Mouse (Mus musculus) CH12.LX (cell line): Measurements from ENCODE around the gene Kpna6. TPM values are rescaled to one million over a fixed set of nuclear protein-coding genes. Genes with fewer than 3 reads are reported as not detected.

ENCODE experiments used
- DNase-seq: peaks from one replicate; pipeline ENCODE4 v3.0.0-alpha.2; 2013; ENCODE audit errors: extremely low read depth
- H3K27ac ChIP-seq: 2 replicates; pipeline ENCODE4 v1.5.1; 2012; ENCODE audit warnings: low read depth, mild to moderate bottlenecking, control low read depth, moderate library complexity; ENCODE audit not compliant: insufficient read depth
- H3K27me3 ChIP-seq: replicated peaks from 2 replicates; pipeline ENCODE3; 2012; ENCODE audit warnings: inconsistent platforms
- H3K36me3 ChIP-seq, 2 experiments: replicated peaks in 1 of 2; 2 replicates each; pipeline versions ENCODE3 to v1.6.1; 2012; ENCODE audit warnings: inconsistent platforms in 1 of 2, low read length in 1 of 2, mild to moderate bottlenecking in 1 of 2, mixed read lengths in 1 of 2, moderate library complexity in 1 of 2; ENCODE audit not compliant: control insufficient read depth in 1 of 2, insufficient read depth in 1 of 2
- H3K4me1 ChIP-seq, 2 experiments: 2 replicates each; pipeline ENCODE4 v1.6.1; 2012; ENCODE audit warnings: inconsistent platforms in 1 of 2, moderate library complexity in 1 of 2; ENCODE audit not compliant: insufficient read depth in 2 of 2, control insufficient read depth in 1 of 2
- H3K4me2 ChIP-seq: 2 replicates; pipeline ENCODE4 v1.6.1; 2012; ENCODE audit warnings: low read depth, mild to moderate bottlenecking, control low read depth; ENCODE audit not compliant: poor library complexity, insufficient read depth, severe bottlenecking
- H3K4me3 ChIP-seq, 3 experiments: fragments of 150-350 bp in 1 of 3; sonication (generic) in 1 of 3; replicated peaks in 1 of 3; 2 replicates each; pipeline versions ENCODE3 to v1.5.1; 2011 to 2012; ENCODE audit warnings: low read depth in 2 of 3, low read length in 2 of 3, mild to moderate bottlenecking in 2 of 3, moderate library complexity in 2 of 3, control low read depth in 1 of 3, improper control_type of control experiment in 1 of 3, inconsistent platforms in 1 of 3, mixed read lengths in 1 of 3; ENCODE audit not compliant: poor library complexity in 1 of 3
- H3K79me2 ChIP-seq: replicated peaks from 2 replicates; pipeline ENCODE4 v1.6.1; 2012; ENCODE audit warnings: mild to moderate bottlenecking, moderate library complexity; ENCODE audit not compliant: control insufficient read depth, poor library complexity, insufficient read depth, severe bottlenecking; ENCODE audit errors: extremely low read depth
- H3K9ac ChIP-seq: 2 replicates; pipeline ENCODE4 v1.6.1; 2012; ENCODE audit warnings: low read depth, mild to moderate bottlenecking, control low read depth, moderate library complexity; ENCODE audit not compliant: insufficient read depth
- H3K9me3 ChIP-seq: replicated peaks from 2 replicates; pipeline ENCODE3; 2012; ENCODE audit warnings: low read length, inconsistent platforms, mixed read lengths
- BHLHE40 ChIP-seq: IDR thresholded peaks from 2 replicates; pipeline ENCODE4 v1.6.1; 2011; ENCODE audit warnings: mild to moderate bottlenecking, low read depth, low read length, improper control_type of control experiment
- E2F4 ChIP-seq: IDR thresholded peaks from 2 replicates; pipeline ENCODE4 v1.6.1; 2011; ENCODE audit warnings: low read depth, low read length, improper control_type of control experiment; ENCODE audit not compliant: insufficient replicate concordance
- ELF1 ChIP-seq: IDR thresholded peaks from 2 replicates; pipeline ENCODE4 v1.6.1; 2014; ENCODE audit warnings: low read depth, mild to moderate bottlenecking, inconsistent platforms, low read length, improper control_type of control experiment
- EP300 ChIP-seq: IDR thresholded peaks from 2 replicates; pipeline ENCODE4 v1.6.1; 2011; ENCODE audit warnings: low read length, improper control_type of control experiment
- ETS1 ChIP-seq: conservative IDR thresholded peaks from 2 replicates; pipeline ENCODE4 v1.6.1; 2012; ENCODE audit warnings: low read depth, mild to moderate bottlenecking, inconsistent platforms, low read length, improper control_type of control experiment, moderate library complexity
- GABPA ChIP-seq: IDR thresholded peaks from 2 replicates; pipeline ENCODE4 v1.6.1; 2012; ENCODE audit warnings: low read depth, low read length, improper control_type of control experiment, inconsistent platforms; ENCODE audit not compliant: insufficient replicate concordance
- HCFC1 ChIP-seq: IDR thresholded peaks from 2 replicates; pipeline ENCODE4 v1.6.1; 2012; ENCODE audit warnings: low read depth, mild to moderate bottlenecking, inconsistent platforms, low read length, improper control_type of control experiment
- IRF4 ChIP-seq: IDR thresholded peaks from 2 replicates; pipeline ENCODE4 v1.6.1; 2014; ENCODE audit warnings: low read depth, mild to moderate bottlenecking, inconsistent platforms, low read length, improper control_type of control experiment
- KAT2A ChIP-seq: IDR thresholded peaks from 2 replicates; pipeline ENCODE4 v1.6.1; 2012; ENCODE audit warnings: low read length, improper control_type of control experiment, inconsistent platforms; ENCODE audit not compliant: insufficient replicate concordance
- MAX ChIP-seq: IDR thresholded peaks from 2 replicates; pipeline ENCODE4 v1.6.1; 2011; ENCODE audit warnings: low read length, improper control_type of control experiment
- MAZ ChIP-seq: IDR thresholded peaks from 2 replicates; pipeline ENCODE4 v1.6.1; 2012; ENCODE audit warnings: low read depth, mild to moderate bottlenecking, inconsistent platforms, low read length, improper control_type of control experiment, moderate library complexity
- MEF2A ChIP-seq: IDR thresholded peaks from 2 replicates; pipeline ENCODE4 v1.6.1; 2014; ENCODE audit warnings: low read depth, mild to moderate bottlenecking, inconsistent platforms, low read length, improper control_type of control experiment, borderline replicate concordance
- MXI1 ChIP-seq: IDR thresholded peaks from 2 replicates; pipeline ENCODE4 v1.6.1; 2011; ENCODE audit warnings: mild to moderate bottlenecking, low read depth, low read length, improper control_type of control experiment
- MYC ChIP-seq: IDR thresholded peaks from 2 replicates; pipeline ENCODE4 v1.6.1; 2011; ENCODE audit warnings: low read depth, mild to moderate bottlenecking, improper control_type of control experiment, low read length
- NRF1 ChIP-seq: IDR thresholded peaks from 2 replicates; pipeline ENCODE4 v1.6.1; 2014; ENCODE audit warnings: low read depth, mild to moderate bottlenecking, inconsistent platforms, low read length, improper control_type of control experiment, moderate library complexity
- POLR2A ChIP-seq: IDR thresholded peaks from 2 replicates; pipeline ENCODE4 v1.6.1; 2011; ENCODE audit warnings: low read depth, mild to moderate bottlenecking, improper control_type of control experiment, low read length
- POLR2AphosphoS2 ChIP-seq: IDR thresholded peaks from 2 replicates; pipeline ENCODE4 v1.6.1; 2011; ENCODE audit warnings: low read depth, low read length, improper control_type of control experiment
- RAD21 ChIP-seq: IDR thresholded peaks from 2 replicates; pipeline ENCODE4 v1.6.1; 2011; ENCODE audit warnings: low read depth, mild to moderate bottlenecking, low read length, improper control_type of control experiment, moderate library complexity
- RCOR1 ChIP-seq: conservative IDR thresholded peaks from 2 replicates; pipeline ENCODE4 v1.6.1; 2012; ENCODE audit warnings: low read depth, mild to moderate bottlenecking, inconsistent platforms, low read length, improper control_type of control experiment
- SIN3A ChIP-seq: IDR thresholded peaks from 2 replicates; pipeline ENCODE4 v1.6.1; 2012; ENCODE audit warnings: low read length, improper control_type of control experiment, inconsistent platforms
- SMC3 ChIP-seq: IDR thresholded peaks from 2 replicates; pipeline ENCODE4 v1.6.1; 2011; ENCODE audit warnings: low read depth, low read length, improper control_type of control experiment
- UBTF ChIP-seq: IDR thresholded peaks from 2 replicates; pipeline ENCODE4 v1.6.1; 2012; ENCODE audit warnings: low read depth, mild to moderate bottlenecking, inconsistent platforms, low read length, improper control_type of control experiment, moderate library complexity
- USF2 ChIP-seq: conservative IDR thresholded peaks from 2 replicates; pipeline ENCODE4 v1.6.1; 2011; ENCODE audit warnings: low read depth, low read length, improper control_type of control experiment
- ZKSCAN1 ChIP-seq: IDR thresholded peaks from 2 replicates; pipeline ENCODE4 v1.6.1; 2012; ENCODE audit warnings: low read depth, inconsistent platforms, low read length, improper control_type of control experiment, borderline replicate concordance
- dilution Hi-C: fragments of 300-500 bp; cut with MboI; formaldehyde crosslinking; loops from 2 replicates; pipeline ENCODE4 v1.14.3; 2020; ENCODE audit warnings: low sequenced_read_pairs; ENCODE audit not compliant: extremely low pct_unique_long_range_greater_than_20kb, extremely low pct_ligation_motif_present
- in situ Hi-C: fragments of 300-500 bp; cut with MboI; formaldehyde crosslinking; loops from 3 replicates; pipeline ENCODE4 v1.14.3; 2019; ENCODE audit warnings: low sequenced_read_pairs, low pct_ligation_motif_present, low pct_unique_long_range_greater_than_20kb, mixed read lengths
- polyA plus RNA-seq: library from polyadenylated mRNA; unstranded; fragments of >175 nt; gene quantifications from 2 replicates; pipeline ENCODE4 v1.2.1, GENCODE M21; 2012; ENCODE audit warnings: low read depth; ENCODE audit not compliant: insufficient read length
- total RNA-seq, 2 experiments: library from RNA; depleted of rRNA; stranded (reverse); fragments of 300-350 nt in 1 of 2; fragments of >200 nt in 1 of 2; gene quantifications; 2 replicates each; pipeline ENCODE4 v1.2.3; 2012 to 2014

The Kpna6 gene
- total and polyA plus RNA-seq, 3 experiments: 17.3 to 25.8 (median 19.6) TPM

- TF ChIP-seq POLR2A (peak; percentile 28), SMC3 (no peak), MEF2A (no peak), RAD21 (no peak), ZKSCAN1 (no peak), ELF1 (peak; percentile 62), MYC (no peak), EP300 (no peak), MAX (no peak), IRF4 (no peak; the same call in 1 of the 2 replicates), USF2 (no peak), SIN3A (0 out of 2 replicates have a peak, but pooled peaks have one; percentile 1), NRF1 (no peak), POLR2AphosphoS2 (peak; percentile 39; the same call in 1 of the 2 replicates), GABPA (no peak), MAZ (no peak), MXI1 (no peak), E2F4 (no peak), BHLHE40 (no peak), ETS1 (0 out of 2 replicates have a peak, but pooled peaks have one; percentile 6), KAT2A (no peak), UBTF (no peak), RCOR1 (no peak), HCFC1 (no peak)
- peak overlapping the region; percentile 29 for H3K27ac ChIP-seq
These were observed 48.1 kb downstream of the Kpna6 start for GRCm38 (mm10) chr4:129624281-129625028.

More at GRCm38 (mm10) chr4:129624281-129625028, 48.1 kb downstream of the Kpna6 start:
- H3K4me3 ChIP-seq: peak overlapping the region; percentile 31 to 77 (median 54)
- no peaks in the 10 kb centered on the region for H3K79me2 ChIP-seq
- no peaks in the 10 kb centered on the region for H3K27me3 ChIP-seq
- 0 out of 2 replicates have a peak overlapping the region, but pooled peaks have one; percentile 46 for H3K9ac ChIP-seq
- no peaks in the 10 kb centered on the region for H3K9me3 ChIP-seq
- in situ Hi-C loops: loop anchor here (25.0 kb wide), 1 partner anchor 262 kb away; no protein-coding TSS in a partner anchor
- DNase-seq: peak; percentile 93
- dilution Hi-C loops: no loop called here
- peak overlapping the region; percentile 35; the same call in 1 of the 2 replicates for H3K4me2 ChIP-seq
- H3K36me3 ChIP-seq: peaks cover 35 to 55% of the 10 kb centered on the region in 2 experiments
- peaks cover 11 to 63% of the 10 kb centered on the region in 2 experiments for H3K4me1 ChIP-seq
